Mouse (Mus musculus) kidney, postnatal 25 days (tissue): ENCODE measurements around the gene Cep162.

ENCODE experiments used
- DNase-seq, 2 experiments: peaks; one replicate each; pipeline ENCODE4 v3.0.0; 2021; ENCODE audit warnings: mixed read lengths in 2 of 2

Gene Cep162

GRCm38 (mm10) chr9:87254903-87255695 lies at the start of gene Cep162:
TSS of gene Cep162 (minus strand) at chr9:87255536.
- peak; percentile 88 to 93 for DNase-seq

GRCm38 (mm10) chr9:87303196-87303595 lies 47.9 kb upstream of the Cep162 start:
- no peak for DNase-seq

DNA sequence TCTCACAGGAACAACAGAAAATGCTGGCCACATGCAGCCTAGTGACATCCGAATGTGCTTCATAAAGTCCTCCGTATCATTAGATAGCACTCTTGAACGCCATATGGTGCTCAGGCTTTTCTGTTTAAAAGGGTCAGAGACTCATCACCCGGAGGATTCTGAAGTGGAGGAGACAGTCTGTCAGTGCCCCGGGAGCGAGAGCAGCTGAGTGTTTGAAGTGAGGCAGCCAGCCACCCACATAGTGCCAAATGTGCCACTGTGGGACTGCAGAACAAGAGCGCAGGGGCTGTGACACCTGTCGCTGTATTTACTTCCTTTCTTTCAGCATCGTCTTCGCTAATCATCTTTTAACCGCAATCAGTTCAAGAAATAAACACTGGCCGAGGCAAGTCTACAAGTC lies 43.6 kb upstream of the Cep162 start:
- DNase-seq: no peak

GRCm38 (mm10) chr9:87297522-87297921 lies 42.2 kb upstream of the Cep162 start:
- no peak for DNase-seq

DNA sequence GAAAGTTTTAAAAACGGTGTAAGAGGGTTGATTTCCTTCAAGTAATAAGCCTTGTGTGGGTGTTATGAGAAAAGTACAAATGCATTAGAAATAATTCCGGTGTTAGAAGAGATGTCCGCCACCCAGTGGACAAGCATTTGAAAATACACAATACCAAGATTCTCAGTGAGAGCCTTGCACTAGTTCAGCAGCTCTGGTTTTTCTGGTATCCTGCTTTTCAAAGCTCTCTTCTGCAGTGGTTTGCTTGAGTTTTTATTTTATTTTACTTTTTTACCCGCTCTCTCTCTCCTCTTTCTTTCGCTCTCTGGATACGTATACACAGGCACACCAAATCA lies 327 bp upstream of the Cep162 start:
- DNase-seq: no peak

- no peak for DNase-seq
These were observed 7.2 kb downstream of the Cep162 start for GRCm38 (mm10) chr9:87248118-87248517.

DNA sequence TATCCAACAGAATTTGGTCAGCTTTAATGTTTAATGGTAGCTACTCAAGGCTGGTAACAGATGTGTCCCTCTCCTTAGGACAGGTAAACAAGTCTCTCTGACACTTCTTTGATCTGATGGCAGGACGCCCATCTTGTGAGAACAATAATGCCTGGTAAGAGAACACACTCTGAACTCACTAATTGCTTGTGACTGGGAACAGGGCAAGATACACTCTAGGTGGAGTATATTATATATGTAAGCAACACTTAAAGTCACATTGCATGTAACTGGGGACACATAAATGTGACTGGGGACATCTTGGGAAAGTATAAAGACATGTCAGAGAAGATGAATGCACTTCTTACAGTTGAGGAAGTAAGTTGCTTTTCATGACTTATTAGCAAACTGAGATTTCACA lies 7.7 kb downstream of the Cep162 start:
- DNase-seq: no peak

- peak; percentile 10 to 50 for DNase-seq
These were observed 42.1 kb downstream of the Cep162 start for GRCm38 (mm10) chr9:87213204-87213603.

- DNase-seq: no peak
These were observed 44.5 kb downstream of the Cep162 start for GRCm38 (mm10) chr9:87210830-87211339.

GRCm38 (mm10) chr9:87202431-87202830 lies 52.9 kb downstream of the Cep162 start:
- DNase-seq: no peak

GRCm38 (mm10) chr9:87200919-87201318 lies 54.4 kb downstream of the Cep162 start:
- no peak for DNase-seq

- DNase-seq: no peak
These were observed 54.9 kb downstream of the Cep162 start for GRCm38 (mm10) chr9:87200426-87200825.

- no peak for DNase-seq
These were observed 57.3 kb downstream of the Cep162 start for GRCm38 (mm10) chr9:87198036-87198435.

- DNase-seq: no peak
These were observed 58.1 kb downstream of the Cep162 start for GRCm38 (mm10) chr9:87197277-87197676.

DNA sequence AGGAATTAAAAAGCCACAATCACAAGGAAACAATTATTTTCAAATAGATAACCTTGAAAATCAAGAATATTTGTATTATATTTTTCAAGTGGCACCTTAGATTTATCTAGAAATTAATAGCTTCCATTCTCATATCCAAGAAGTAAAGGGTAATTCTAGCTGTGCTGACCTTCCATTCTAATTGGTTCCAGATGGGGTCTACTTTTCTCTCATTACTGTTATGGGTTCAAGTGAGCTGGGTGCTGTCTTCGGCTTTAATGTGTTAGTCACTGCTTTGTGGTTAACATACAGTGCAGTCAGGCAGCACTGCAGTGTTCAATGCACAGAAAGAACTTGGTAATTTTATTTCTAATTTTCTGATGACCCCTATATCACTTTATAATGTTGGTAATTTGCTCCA lies 61.6 kb downstream of the Cep162 start:
- no peak for DNase-seq

- DNase-seq: no peak
These were observed 68.0 kb downstream of the Cep162 start for GRCm38 (mm10) chr9:87187336-87187735.

DNA sequence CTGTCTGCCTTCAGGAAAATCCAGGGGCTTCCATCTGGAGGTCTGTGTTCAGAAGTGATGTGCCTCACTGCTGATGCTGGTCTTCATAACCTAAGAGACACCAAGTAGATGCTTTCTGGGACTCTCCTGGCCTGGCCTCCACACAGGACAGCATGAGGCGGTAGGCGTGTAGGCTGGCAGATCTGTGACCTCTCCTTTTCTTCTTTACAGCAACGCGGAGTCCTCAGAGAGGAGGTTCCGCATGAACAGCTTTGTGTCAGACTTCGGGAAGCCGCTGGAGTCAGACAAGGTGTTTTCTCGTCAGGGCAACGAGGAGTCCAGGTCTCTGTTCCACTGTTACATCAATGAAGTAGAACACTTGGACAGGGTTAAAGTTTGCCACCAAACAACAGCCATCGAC lies 73.1 kb downstream of the Cep162 start:
- no peak for DNase-seq

GRCm38 (mm10) chr9:87178534-87178933 lies 76.8 kb downstream of the Cep162 start:
- no peak for DNase-seq

- DNase-seq: no peak
These were observed 83.8 kb downstream of the Cep162 start for GRCm38 (mm10) chr9:87171517-87171916.

DNA sequence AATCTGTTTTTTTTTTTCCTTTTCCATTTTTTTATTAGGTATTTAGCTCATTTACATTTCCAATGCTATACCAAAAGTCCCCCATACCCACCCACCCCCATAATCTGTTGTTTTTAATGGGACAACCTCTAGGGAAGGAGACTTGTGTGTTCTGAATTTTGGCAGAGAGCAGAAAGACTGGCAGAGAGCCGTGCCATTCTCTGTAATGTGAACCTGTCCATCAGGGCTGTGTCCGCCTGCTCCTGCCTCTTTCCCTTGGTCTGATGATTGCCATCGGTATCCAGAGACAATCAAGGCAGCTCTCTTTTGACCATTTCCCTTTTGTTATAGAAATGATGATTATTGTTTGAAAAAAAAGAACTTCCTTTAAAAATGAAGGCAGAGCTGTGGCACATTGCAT lies 84.4 kb downstream of the Cep162 start:
- no peak for DNase-seq

DNA sequence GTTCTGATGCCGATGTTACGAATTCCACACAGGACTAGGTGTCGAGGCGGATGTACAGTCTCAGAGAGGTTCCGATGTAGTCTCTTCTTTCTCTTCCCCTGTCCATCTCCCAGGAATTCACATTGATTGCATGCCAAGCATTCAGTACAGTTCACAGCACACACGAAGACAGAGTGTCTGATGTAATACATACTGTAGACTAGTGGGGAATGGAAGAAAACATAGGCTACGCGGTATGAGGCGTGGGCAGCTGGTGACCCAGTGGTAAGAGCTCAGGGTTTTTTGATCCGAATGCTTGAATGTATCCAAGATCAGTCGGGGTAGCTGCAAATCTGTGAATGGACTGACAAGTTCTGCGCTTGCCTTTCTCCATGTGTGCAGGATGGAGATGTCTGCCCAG lies 86.2 kb downstream of the Cep162 start:
- no peak for DNase-seq

DNA sequence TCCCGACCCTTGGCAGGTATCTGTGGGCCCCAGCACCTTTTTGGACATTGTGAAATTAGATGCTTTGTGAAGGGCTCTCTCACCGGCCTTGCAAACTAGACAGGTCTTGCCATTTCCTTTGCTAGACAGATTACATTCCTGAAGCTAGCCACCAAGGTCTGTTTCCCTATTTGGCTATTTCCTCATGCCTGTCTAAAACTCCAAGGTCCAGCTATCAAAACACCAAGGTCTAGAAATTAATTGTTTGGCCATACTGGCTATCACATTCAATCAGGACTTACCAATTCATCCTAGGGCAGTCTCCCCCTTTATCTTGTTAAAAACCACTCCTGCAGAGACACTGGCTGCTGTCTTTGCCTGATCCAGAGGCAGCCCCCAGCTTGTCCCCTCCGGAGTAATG lies 87.3 kb downstream of the Cep162 start:
- no peak for DNase-seq

- no peak for DNase-seq
These were observed 88.1 kb downstream of the Cep162 start for GRCm38 (mm10) chr9:87167001-87167830.

DNA sequence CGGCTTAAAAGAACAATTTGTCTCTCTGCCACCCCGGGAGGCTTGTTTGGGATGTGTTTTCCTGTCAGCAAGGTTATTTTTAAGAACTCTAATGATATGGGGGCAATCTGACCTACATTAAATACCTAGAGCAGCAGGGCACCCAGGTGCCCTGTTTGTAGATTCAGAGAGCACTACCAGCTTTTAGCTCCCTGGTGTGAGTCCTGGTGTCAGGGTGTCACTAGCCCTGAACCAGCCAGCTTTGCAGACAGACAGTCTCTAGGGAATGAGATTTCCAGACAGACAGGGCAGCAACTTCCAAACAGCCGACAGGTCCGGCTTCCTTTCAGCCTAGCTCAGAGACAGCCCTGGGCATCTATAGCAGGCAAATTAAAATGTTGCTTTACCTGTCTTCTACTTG lies 92.8 kb downstream of the Cep162 start:
- DNase-seq: no peak
